Mouse (Mus musculus) kidney, adult 2 months (tissue): ENCODE measurements around the gene Nova2.

Experiments used
- CTCF ChIP-seq: fragments of 200-500 bp; conservative IDR thresholded peaks from 2 replicates; pipeline ENCODE4 v1.5.1; 2011; ENCODE audit warnings: low read depth, mild to moderate bottlenecking, control low read depth, low read length, moderate library complexity, mixed read lengths; ENCODE audit not compliant: insufficient read depth, insufficient read length
- POLR2A ChIP-seq: fragments of 200-500 bp; IDR thresholded peaks from one replicate; pipeline ENCODE4 v1.6.1; 2011; ENCODE audit warnings: low read depth, low read length, control low read depth

- TF ChIP-seq POLR2A = no peak
- TF ChIP-seq CTCF = no peak
These were observed 62.1 kb downstream of the Nova2 start for GRCm38 (mm10) chr7:18987747-18988146.
